Mouse (Mus musculus) heart, adult 10 weeks (tissue): ENCODE results near the gene Dnah7c. TPM values are rescaled to one million over a fixed set of nuclear protein-coding genes. Genes with fewer than 3 reads are reported as not detected.

Experiments
- polyA plus RNA-seq: library from polyadenylated mRNA; stranded (reverse); fragments of 350-450 nt; fragmentation: Illumina TruSeq; extraction: RNeasy Lipid Tissue Mini Kit (QIAGEN cat#74804); gene quantifications from one replicate; pipeline ENCODE4 v1.2.3, GENCODE M21; 2014; ENCODE audit warnings: low read depth, low replicate concordance

Gene Dnah7c
- polyA plus RNA-seq, result not detected

DNA sequence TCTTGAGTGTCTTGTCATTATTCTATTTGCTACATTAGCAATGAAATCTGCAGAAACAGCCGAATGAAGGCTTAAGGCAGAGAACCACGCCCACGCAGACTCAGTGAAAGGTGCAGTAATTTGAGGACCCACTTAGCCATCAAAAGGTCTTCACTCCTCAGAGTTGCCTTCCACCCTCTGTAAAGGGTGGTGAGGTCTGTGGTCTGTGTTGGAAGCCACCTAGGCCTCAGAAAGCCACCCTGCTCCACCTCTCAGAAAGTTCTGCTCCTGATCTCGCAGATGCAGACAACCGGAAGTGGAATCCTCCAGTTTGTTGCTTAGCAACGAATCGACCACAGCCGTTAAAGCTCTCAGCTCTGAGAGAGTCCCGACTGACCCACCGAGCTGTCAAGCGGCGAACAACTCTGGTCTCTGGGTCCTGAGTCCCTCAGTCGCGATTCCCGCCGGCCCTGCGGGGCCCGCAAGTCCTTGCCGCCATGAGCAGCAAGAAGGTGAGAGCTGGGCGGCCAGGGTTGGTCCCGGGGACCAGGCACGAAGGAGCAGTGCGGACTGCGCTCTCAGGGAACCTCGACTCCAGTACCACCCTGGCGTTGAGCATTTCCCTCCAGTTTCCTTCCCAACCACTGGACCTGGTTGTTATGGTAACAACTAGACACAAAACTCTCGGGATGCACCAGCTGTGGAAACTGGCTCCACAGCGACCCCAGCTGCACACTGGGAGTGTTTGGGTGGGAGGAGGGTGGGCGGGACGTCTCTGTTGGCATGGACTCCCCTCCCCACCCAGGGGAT is at the start of gene Dnah7c:
Gene Dnah7c, plus strand, starts transcription at position 456 of the 789 bp plus-strand sequence.

